Mouse (Mus musculus) embryo, embryonic 11 days (tissue): ENCODE results near the gene Esp23.
"Not testable (repeated sequence)": the region's sequence is repeated elsewhere in the genome, so short reads cannot be mapped to it uniquely, and the experiment has no call there.

Source experiments
- DNase-seq: peaks from one replicate; pipeline ENCODE4 v3.0.0-alpha.2; 2015

The Esp23 gene

DNA sequence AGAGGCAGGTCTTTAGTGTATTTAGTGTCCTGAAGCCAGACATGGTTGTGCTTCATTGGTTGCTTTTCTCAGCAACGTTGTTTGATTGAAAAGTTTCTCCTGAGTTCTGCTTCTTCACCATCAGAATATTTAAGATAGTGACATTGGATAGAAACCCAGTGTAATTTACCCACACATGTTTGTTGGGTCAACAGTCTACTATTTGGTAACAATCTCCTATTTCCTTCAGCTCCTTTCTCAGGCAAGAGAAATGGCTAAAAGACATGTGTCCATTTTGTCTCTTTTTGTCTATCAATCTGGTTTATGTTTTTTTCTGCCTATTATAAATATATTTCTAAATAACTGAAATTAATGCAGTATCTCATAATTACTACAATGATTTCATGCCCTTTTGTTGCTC lies at the start of gene Esp23:
Gene Esp23, minus strand, starts transcription at position 101 of the 400 bp plus-strand sequence.
- DNase-seq, result no peak

- DNase-seq, result peak; percentile 20
Measured at GRCm38 (mm10) chr17:39107126-39107525, 30.3 kb upstream of the Esp23 start.

GRCm38 (mm10) chr17:39095034-39095433 lies 18.2 kb upstream of the Esp23 start, which contains the start of gene Esp22:
Gene Esp22 (plus strand): TSS chr17:39095334.
- no peak for DNase-seq

DNA sequence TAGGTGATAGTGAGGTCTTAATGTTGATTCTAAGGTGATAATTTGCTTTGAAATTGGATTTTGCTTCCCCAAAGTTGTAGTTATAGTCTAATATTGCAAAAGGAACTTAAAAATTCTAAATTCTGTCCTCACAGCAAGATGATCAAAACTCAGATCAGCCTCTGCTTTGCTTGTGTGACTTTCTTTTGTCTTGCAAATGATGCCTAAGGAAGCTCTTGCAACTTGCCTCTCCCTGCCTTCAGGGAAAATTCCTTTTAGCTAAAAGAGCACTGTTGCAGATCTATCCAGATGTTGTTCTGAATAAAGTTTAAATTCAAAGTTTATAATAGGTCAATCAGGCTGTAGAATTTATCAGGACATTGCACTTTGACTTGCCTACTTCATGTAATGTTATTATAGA lies 13.2 kb downstream of the Esp23 start:
- no peak for DNase-seq

- DNase-seq, result no peak
Measured at GRCm38 (mm10) chr17:39043241-39043640, 33.6 kb downstream of the Esp23 start, which contains the start of gene Gm21903. Gene Gm21903 (minus strand): TSS chr17:39043341.

- not testable (repeated sequence) for DNase-seq
Measured at GRCm38 (mm10) chr17:39036395-39036794, 40.4 kb downstream of the Esp23 start, which contains the start of gene Esp24. Gene Esp24 (plus strand): TSS chr17:39036695.
